Mouse (Mus musculus): Measurements from ENCODE around the gene Pofut1.

Pofut1 gene

DNA sequence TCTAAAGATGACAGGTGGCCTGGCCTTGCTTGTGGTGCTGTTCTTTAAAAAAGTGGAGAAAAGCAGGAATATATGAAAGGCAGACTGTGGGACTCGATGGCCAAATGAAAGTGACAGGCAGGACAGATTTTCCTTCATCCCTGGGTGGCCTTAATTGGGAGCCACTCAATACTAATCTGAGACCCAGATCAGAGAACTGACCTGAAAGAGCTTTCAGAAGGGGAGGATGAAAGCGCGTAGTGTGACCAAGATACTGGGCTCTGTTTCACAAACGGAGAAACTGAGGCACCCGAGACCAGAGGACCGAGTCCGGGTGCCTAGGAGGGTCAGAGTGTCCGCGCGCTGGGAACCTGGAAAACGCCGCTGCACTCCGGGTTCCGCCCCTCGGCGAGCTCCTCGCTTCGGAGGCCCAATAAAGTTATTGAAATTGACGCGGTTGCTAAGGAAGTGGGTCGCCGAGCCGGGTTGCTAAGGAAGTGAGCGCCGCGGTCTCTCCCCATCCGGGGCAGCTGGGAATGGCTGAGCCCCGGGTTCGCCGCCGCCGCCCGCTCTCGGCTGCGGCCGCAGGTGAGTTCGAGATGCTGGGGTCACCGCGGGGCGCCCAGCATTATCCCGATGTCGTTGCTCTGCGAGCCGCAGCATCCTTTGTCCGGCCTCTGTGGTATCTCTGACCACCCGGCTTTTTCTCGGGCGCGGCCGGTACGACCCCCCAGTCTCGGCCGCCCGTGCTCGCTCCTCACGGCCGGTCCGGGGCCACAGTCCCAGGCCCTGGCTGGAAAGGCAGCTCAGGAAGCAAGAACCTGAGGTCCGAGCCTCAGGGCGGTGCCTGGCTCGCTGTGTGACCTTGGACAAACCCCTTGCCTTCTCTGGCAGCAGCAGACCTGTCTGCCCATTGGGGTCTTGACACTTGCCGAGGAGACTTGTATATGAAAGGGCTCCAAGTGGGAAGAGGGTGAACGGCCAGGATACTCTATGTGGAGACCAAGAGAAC is 49.9 kb downstream of the Pofut1 start, which contains the start of gene Kif3b:
Gene Kif3b (plus strand): TSS at position 476 of the 991 bp plus-strand sequence.
- peak; percentile 85 to 88 for DNase-seq

DNA sequence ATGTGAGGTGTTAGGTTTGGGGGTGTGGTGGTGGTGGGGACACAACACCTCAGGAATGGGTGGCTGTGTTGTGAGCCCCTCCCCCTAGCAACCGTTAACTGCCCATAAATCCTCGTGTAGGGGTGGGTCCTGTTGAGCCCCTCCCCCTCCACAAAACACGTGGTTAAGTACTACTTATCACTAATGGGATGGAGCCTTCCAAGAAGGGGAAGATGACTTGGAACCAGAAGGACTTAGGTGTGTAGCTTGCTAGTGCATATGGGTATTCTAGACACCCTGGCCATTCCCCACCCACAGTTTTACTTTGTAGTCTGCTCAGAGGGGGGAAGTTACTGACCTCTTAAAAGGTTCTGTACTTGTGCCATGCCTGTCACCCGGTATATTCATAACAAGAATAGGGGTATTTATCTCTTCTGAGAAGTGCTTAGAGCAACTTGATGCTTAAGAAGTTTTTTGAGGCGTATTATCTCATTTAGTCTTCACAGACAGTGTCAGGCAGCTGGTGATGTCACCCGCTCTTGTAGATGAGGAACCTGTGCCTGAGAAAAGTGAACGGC is 51.0 kb downstream of the Pofut1 start:
- no peak for DNase-seq

- no peak for DNase-seq
These were observed 53.9 kb downstream of the Pofut1 start for GRCm38 (mm10) chr2:153295196-153295595.

DNA sequence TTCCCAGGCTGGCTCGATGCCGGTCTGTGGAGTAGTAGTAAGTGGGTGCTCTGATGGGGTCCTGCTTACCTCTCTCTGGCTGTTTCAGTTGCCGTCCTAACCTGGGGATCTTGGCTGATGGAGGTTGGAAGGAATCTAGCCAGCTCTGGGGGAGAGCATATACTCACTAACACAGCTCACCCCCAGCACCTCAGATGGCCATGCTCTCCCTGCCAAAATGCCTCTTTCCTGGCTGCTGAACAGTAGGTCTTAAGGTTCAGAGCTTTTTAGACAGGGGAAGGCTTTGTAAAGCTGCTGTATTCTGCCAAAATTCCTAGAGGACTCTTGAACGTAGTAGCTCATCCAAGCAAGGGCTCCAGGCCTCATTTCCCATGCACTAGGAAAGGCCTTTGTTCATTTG is 56.4 kb downstream of the Pofut1 start:
- peak; percentile 29 to 48 for DNase-seq

DNA sequence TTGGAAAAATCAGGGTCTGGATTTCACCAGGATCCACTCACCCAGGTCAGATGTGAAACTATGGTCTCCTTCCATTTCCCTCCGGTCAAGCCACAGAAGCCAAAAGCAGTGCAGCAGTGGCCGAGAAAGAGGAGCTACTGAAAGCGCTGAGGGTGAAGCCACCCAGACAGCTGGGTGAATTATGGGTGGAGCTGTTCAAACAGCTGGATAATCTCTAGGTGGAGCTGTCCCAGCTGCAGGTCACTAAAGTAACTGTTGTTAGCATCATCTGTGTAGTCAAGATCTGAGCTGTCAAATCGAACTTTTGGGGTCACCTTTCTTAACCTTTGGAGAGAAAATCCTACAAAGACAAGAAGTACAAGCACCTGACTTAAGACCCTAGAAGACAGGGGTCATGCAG is 57.1 kb downstream of the Pofut1 start:
- DNase-seq: no peak

GRCm38 (mm10) chr2:153298863-153299262 is 57.5 kb downstream of the Pofut1 start:
- no peak for DNase-seq

GRCm38 (mm10) chr2:153301123-153301522 is 59.8 kb downstream of the Pofut1 start:
- no peak for DNase-seq

- DNase-seq: no peak
These were observed 63.9 kb downstream of the Pofut1 start for GRCm38 (mm10) chr2:153305240-153305639.

DNA sequence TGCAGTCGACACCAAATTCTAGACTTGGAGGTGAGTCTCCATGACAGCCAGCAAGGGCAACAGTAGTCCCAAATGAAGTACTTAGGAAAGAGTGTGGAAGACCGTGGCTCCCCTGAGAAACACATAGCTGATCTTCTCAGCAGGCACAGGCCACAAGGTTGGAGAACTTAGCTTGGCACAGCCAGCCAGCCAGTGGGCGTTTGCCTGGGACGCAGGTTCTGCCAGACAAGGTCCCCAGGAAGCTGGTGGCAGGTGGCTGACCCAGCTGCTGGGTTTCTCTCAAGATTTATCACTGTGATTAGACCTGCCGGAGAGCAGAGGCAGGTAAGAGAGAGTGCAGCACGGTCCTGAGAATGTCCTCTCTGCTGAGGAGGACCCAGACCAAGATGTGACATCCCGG is 67.3 kb downstream of the Pofut1 start:
- DNase-seq: peak; percentile 30 to 37

DNA sequence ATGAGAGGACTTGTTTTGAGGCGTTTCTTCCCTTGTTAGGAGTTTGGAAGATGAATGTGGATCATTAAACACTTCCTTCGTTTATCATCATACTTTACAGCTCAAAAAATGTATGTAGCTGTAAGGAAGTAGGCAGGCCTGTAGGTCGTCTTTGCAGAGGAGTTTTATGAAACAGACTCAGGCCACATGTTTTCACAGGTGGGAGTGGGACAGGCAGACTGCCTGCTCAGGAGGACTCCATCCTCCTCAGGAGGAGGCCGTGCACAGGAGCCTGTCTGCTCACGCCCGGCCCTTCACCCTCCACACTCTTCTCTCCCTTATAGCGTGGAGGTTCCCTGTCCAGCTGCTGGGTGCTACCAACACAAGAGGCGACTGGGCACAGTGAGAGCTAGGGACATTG is 67.8 kb downstream of the Pofut1 start:
- no peak for DNase-seq

- DNase-seq: peak in 1 of 2 experiments; percentile 26
These were observed 68.9 kb downstream of the Pofut1 start for GRCm38 (mm10) chr2:153310228-153310627.

- no peak for DNase-seq
These were observed 71.6 kb downstream of the Pofut1 start for GRCm38 (mm10) chr2:153312884-153313283.

GRCm38 (mm10) chr2:153318408-153318807 is 77.1 kb downstream of the Pofut1 start:
- DNase-seq: no peak

- DNase-seq: no peak
These were observed 77.8 kb downstream of the Pofut1 start for GRCm38 (mm10) chr2:153319036-153319643.

All from cerebellum, adult 18-20 months (tissue).